Mouse (Mus musculus): ENCODE data around the gene Otogl. TPM values are rescaled to one million over a fixed set of nuclear protein-coding genes. Genes with fewer than 3 reads are reported as not detected.

Gene Otogl
- polyA plus RNA-seq, 1 experiment from 2014 or later: 0.01 TPM

DNA sequence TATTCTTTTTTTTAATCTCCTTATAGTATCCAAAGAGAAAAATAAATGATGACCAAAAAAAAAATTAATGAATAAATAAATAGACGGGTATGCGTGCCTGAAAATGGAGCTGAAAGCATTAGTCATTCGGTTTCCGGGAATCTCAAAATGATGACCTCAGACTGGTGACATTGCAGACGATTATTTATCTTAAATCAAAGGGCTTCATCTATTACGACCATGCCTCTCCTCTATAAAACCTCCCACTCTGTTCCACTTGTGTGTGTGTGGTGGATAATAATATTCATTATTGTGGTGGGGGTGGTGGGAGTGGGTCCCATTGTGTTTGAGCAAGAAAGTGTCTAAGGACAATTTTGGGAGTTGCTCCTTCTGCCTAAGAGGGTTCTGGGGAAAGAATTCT, 12.0 kb downstream of the Otogl start:
- no peak overlapping the region for H3K4me3 ChIP-seq (ENCODE audit: low read depth, low read length)
- H3K36me3 ChIP-seq (ENCODE audit: control insufficient read depth, insufficient read depth): no peaks in the 10 kb centered on the region
- ATAC-seq (ENCODE audit: low read depth): no peak
- no peaks in the 10 kb centered on the region for H3K4me1 ChIP-seq (ENCODE audit: control insufficient read depth, low read depth, low read length)
- H3K9me3 ChIP-seq (replicated peaks; ENCODE audit: control insufficient read depth, low read length): no peaks in the 10 kb centered on the region
- no peak overlapping the region for H3K27ac ChIP-seq (ENCODE audit: low read length)
- no peak overlapping the region for H3K9ac ChIP-seq (ENCODE audit: low read depth, low read length)
- WGBS (ENCODE audit: insufficient replicate concordance): 67% methylated on average over 6 of the region's 6 CpGs
- no peak overlapping the region for H3K4me2 ChIP-seq (ENCODE audit: low read depth, low read length)
- no peaks in the 10 kb centered on the region for H3K27me3 ChIP-seq (ENCODE audit: control insufficient read depth, insufficient read depth, low read depth, low read length)

DNA sequence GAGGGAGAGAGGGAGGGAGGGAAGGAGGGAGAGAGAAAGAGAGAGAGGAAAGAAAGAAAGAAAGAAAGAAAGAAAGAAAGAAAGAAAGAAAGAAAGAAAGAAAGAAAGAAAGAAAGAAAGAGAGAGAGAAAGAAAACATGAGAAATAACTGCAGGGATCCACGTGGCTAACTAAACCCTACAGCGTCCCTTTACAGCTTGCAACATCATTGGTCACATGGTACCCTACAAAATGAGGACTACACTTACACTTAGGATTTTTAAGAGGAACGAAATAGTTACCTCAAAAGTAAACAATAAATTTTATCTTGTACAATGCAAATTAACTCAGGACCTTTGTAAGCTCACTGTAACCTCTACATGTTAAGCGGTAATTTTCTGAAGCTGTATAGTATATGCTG, 15.8 kb downstream of the Otogl start:
- WGBS (ENCODE audit: insufficient replicate concordance): 65% methylated on average over 4 of the region's 4 CpGs
- no peaks in the 10 kb centered on the region for H3K9me3 ChIP-seq (replicated peaks; ENCODE audit: control insufficient read depth, low read length)
- no peak overlapping the region for H3K27ac ChIP-seq (ENCODE audit: low read length)
- no peaks in the 10 kb centered on the region for H3K4me1 ChIP-seq (ENCODE audit: control insufficient read depth, low read depth, low read length)
- no peaks in the 10 kb centered on the region for H3K36me3 ChIP-seq (ENCODE audit: control insufficient read depth, insufficient read depth)
- H3K4me3 ChIP-seq (ENCODE audit: low read depth, low read length): no peak overlapping the region
- H3K9ac ChIP-seq (ENCODE audit: low read depth, low read length): no peak overlapping the region
- ATAC-seq (ENCODE audit: low read depth): no peak
- no peaks in the 10 kb centered on the region for H3K27me3 ChIP-seq (ENCODE audit: control insufficient read depth, insufficient read depth, low read depth, low read length)
- no peak overlapping the region for H3K4me2 ChIP-seq (ENCODE audit: low read depth, low read length)

DNA sequence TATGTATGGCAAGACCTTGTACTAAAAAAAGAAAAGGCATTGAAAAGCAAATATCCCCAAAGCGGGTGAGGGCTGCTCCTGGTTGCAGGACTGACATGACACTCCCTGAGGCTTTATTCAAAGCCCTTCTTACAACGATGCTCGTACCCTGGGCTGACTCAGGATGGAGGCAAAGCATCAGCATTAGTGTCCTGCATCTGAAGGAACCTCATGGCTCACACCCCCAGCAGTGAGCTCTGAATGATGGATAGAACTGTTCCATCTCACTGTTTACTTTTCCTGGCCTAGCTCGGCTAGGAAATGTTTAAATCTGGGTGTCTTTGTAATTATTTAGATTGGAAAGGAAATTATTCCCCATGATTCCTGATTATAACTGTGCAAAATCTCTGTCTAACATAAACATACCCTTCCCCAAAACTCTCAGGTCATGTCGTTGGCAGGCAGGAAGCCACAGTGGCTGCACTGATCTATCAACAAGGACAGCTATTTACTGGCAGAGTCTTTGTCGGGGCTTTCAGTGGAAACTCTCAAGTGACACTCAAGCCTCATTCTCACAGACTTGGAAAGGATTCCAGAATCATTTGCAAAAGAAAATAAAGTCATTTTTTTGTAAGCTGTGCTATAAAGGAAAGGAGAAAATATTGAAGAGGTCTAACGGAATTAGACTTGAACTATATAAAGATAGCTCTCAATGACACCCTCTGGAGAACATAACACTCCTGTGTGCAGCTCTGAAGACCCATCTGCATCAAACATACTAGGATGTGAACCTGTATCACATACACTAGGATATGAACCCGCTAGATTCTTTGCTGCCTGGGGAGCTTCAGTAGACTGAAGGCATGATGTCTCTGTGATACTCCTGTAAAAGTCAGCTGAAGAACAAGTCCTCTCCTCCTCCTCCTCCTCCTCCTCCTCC, 17.0 kb downstream of the Otogl start:
- ATAC-seq (ENCODE audit: low read depth): no peak
- Histone ChIP-seq H3K36me3 (ENCODE audit: control insufficient read depth, insufficient read depth) (no peaks in the 10 kb centered on the region), H3K9ac (ENCODE audit: low read depth, low read length) (no peak overlapping the region), H3K4me3 (ENCODE audit: low read depth, low read length) (no peak overlapping the region), H3K4me1 (ENCODE audit: control insufficient read depth, low read depth, low read length) (no peaks in the 10 kb centered on the region), H3K9me3 (replicated peaks; ENCODE audit: control insufficient read depth, low read length) (no peaks in the 10 kb centered on the region), H3K27me3 (ENCODE audit: control insufficient read depth, insufficient read depth, low read depth, low read length) (no peaks in the 10 kb centered on the region), H3K4me2 (ENCODE audit: low read depth, low read length) (no peak overlapping the region), H3K27ac (ENCODE audit: low read length) (no peak overlapping the region)
- 38% methylated on average over 8 of the region's 8 CpGs for WGBS (ENCODE audit: insufficient replicate concordance)

DNA sequence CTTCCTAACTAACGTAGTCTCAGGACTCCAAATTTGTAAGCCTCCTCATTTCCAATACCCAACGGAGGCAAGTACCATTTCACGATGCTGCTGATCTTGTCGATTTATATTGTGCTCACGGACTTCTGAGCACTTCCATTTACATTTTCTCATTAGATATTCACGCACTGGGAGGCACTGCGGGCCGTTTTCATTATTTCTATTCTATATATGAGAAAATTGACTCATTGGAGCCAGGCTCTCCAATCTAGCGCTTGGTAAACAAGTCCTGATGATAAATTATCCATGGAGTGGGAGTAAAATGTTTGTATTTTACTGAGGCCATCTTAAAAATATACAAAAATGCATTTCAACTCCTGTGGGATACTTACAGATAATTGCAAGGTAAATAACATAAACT, 21.5 kb downstream of the Otogl start:
- Histone ChIP-seq H3K4me1 (ENCODE audit: control insufficient read depth, low read depth, low read length) (no peaks in the 10 kb centered on the region), H3K4me3 (ENCODE audit: low read depth, low read length) (no peak overlapping the region), H3K9ac (ENCODE audit: low read depth, low read length) (no peak overlapping the region), H3K4me2 (ENCODE audit: low read depth, low read length) (no peak overlapping the region), H3K36me3 (ENCODE audit: control insufficient read depth, insufficient read depth) (no peaks in the 10 kb centered on the region), H3K27ac (ENCODE audit: low read length) (no peak overlapping the region), H3K27me3 (ENCODE audit: control insufficient read depth, insufficient read depth, low read depth, low read length) (no peaks in the 10 kb centered on the region), H3K9me3 (replicated peaks; ENCODE audit: control insufficient read depth, low read length) (no peaks in the 10 kb centered on the region)
- 67% methylated on average over 9 of the region's 9 CpGs for WGBS (ENCODE audit: insufficient replicate concordance)
- ATAC-seq (ENCODE audit: low read depth): no peak

DNA sequence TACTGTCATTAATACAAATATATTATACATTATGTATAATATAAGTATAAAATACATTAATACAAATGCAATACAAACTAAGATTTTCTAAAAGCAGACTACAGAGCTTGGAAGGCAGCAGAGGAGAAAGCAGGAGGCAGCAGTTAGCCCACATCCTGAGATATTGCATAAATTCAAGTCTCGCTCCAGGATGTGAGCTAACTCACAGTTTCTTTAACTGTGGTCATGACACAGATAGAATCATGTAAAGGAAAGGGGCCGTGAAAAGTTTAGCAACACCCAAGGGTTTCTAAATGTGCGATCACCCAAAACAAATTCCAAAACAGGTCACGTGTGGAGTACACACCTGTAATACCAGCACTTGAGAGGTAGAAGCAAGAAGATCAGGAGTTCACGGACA, 39.4 kb downstream of the Otogl start:
- Histone ChIP-seq H3K27ac (ENCODE audit: low read length) (no peak overlapping the region), H3K36me3 (ENCODE audit: control insufficient read depth, insufficient read depth) (no peaks in the 10 kb centered on the region), H3K4me1 (ENCODE audit: control insufficient read depth, low read depth, low read length) (no peaks in the 10 kb centered on the region), H3K4me3 (ENCODE audit: low read depth, low read length) (no peak overlapping the region), H3K27me3 (ENCODE audit: control insufficient read depth, insufficient read depth, low read depth, low read length) (no peaks in the 10 kb centered on the region), H3K9me3 (replicated peaks; ENCODE audit: control insufficient read depth, low read length) (no peaks in the 10 kb centered on the region), H3K4me2 (ENCODE audit: low read depth, low read length) (no peak overlapping the region), H3K9ac (ENCODE audit: low read depth, low read length) (no peak overlapping the region)
- ATAC-seq (ENCODE audit: low read depth): peak; percentile 53; the same call in 1 of the 2 replicates
- WGBS (ENCODE audit: insufficient replicate concordance): 46% methylated on average over 5 of the region's 5 CpGs

DNA sequence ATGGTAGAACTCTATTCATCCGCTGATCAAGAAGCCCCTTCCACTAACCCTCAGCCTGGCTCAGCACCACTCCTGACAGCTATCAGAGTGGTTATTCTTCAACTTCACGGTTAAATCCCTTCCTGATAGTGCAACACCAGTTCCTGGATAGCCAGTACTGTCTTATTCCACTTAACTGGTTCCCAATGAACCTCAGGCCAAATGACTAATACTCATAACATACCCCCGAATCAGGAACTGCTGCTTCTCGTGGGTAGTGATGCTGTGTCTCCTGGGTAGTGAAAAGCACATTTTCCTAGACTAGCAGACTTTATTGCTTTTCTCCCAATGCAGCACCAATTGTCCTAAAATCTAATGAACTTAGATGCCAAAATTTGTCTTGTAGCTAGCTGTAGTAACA, 39.8 kb downstream of the Otogl start:
- no peaks in the 10 kb centered on the region for H3K9me3 ChIP-seq (replicated peaks; ENCODE audit: control insufficient read depth, low read length)
- H3K36me3 ChIP-seq (ENCODE audit: control insufficient read depth, insufficient read depth): no peaks in the 10 kb centered on the region
- no peaks in the 10 kb centered on the region for H3K4me1 ChIP-seq (ENCODE audit: control insufficient read depth, low read depth, low read length)
- H3K9ac ChIP-seq (ENCODE audit: low read depth, low read length): no peak overlapping the region
- no peaks in the 10 kb centered on the region for H3K27me3 ChIP-seq (ENCODE audit: control insufficient read depth, insufficient read depth, low read depth, low read length)
- ATAC-seq (ENCODE audit: low read depth): no peak
- no peak overlapping the region for H3K4me2 ChIP-seq (ENCODE audit: low read depth, low read length)
- 47% methylated on average over 4 of the region's 4 CpGs for WGBS (ENCODE audit: insufficient replicate concordance)
- no peak overlapping the region for H3K27ac ChIP-seq (ENCODE audit: low read length)
- H3K4me3 ChIP-seq (ENCODE audit: low read depth, low read length): no peak overlapping the region

DNA sequence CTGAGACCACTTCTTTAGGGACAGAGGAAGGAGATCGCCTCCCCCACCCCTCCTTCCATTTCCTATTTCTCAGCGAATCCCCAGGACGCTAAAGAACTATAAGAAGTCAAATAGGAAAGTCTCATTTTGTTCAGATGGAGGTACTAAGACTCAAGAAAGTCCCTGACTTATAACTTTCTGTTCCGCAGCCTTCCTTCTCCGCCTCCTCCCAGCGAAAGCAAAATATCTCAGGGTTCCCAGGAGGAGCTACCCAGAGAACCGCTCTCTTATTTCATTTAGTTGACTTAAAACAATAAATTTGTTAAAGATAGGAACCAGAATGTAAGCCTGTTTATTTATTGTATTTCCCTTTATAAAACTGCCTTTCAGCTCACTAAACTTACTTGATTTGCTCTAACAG, 41.4 kb downstream of the Otogl start:
- Histone ChIP-seq H3K4me3 (ENCODE audit: low read depth, low read length) (no peak overlapping the region), H3K27me3 (ENCODE audit: control insufficient read depth, insufficient read depth, low read depth, low read length) (no peaks in the 10 kb centered on the region), H3K9me3 (replicated peaks; ENCODE audit: control insufficient read depth, low read length) (no peaks in the 10 kb centered on the region), H3K9ac (ENCODE audit: low read depth, low read length) (no peak overlapping the region), H3K4me1 (ENCODE audit: control insufficient read depth, low read depth, low read length) (no peaks in the 10 kb centered on the region), H3K4me2 (ENCODE audit: low read depth, low read length) (no peak overlapping the region), H3K36me3 (ENCODE audit: control insufficient read depth, insufficient read depth) (no peaks in the 10 kb centered on the region), H3K27ac (ENCODE audit: low read length) (no peak overlapping the region)
- ATAC-seq (ENCODE audit: low read depth): no peak
- 70% methylated on average over 7 of the region's 7 CpGs for WGBS (ENCODE audit: insufficient replicate concordance)

DNA sequence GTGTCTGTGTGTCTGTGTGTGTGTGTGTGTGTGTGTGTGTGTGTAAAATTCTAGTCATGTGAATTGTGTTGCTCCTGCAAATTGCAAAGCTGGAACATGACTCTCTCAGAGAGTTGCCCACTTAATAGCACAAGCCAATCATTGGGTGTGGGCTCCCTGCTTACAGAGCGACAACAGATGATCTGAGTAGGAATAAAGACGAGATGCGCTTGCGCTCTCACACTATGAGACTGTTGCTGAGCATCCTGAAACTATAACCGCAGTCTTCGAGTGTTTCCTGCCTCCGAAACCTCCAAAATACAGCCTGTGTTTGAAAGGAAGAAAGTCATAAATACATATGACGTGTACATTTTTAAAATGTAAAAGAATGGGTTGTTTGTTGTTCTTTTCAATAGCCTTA, 43.0 kb downstream of the Otogl start:
- Histone ChIP-seq H3K4me2 (ENCODE audit: low read depth, low read length) (no peak overlapping the region), H3K4me1 (ENCODE audit: control insufficient read depth, low read depth, low read length) (no peaks in the 10 kb centered on the region), H3K9ac (ENCODE audit: low read depth, low read length) (no peak overlapping the region), H3K27me3 (ENCODE audit: control insufficient read depth, insufficient read depth, low read depth, low read length) (no peaks in the 10 kb centered on the region), H3K36me3 (ENCODE audit: control insufficient read depth, insufficient read depth) (no peaks in the 10 kb centered on the region), H3K4me3 (ENCODE audit: low read depth, low read length) (no peak overlapping the region), H3K9me3 (replicated peaks; ENCODE audit: control insufficient read depth, low read length) (no peaks in the 10 kb centered on the region), H3K27ac (ENCODE audit: low read length) (no peak overlapping the region)
- WGBS (ENCODE audit: insufficient replicate concordance): 77% methylated on average over 8 of the region's 8 CpGs
- no peak for ATAC-seq (ENCODE audit: low read depth)

DNA sequence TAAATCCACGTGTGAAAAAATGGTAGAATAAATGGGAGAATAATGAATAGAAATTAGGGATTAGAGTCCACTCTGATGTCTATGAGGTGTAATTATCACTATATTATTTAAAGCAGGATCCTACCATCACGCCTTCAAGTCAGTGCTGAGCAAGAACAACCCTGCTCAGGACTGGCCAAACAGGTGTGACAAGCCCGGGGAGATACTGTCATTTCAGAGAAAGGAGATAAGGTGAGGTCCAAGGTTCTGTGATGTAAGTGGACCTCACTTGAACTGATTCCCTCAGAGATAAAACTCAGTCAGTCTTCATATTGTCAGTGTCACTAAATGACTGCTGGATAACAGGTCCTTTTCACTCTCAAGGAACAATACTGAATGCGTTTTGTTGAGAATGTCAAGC, 44.5 kb downstream of the Otogl start:
- Histone ChIP-seq H3K9me3 (replicated peaks; ENCODE audit: control insufficient read depth, low read length) (no peaks in the 10 kb centered on the region), H3K9ac (ENCODE audit: low read depth, low read length) (no peak overlapping the region), H3K27me3 (ENCODE audit: control insufficient read depth, insufficient read depth, low read depth, low read length) (no peaks in the 10 kb centered on the region), H3K4me2 (ENCODE audit: low read depth, low read length) (no peak overlapping the region), H3K27ac (ENCODE audit: low read length) (no peak overlapping the region), H3K36me3 (ENCODE audit: control insufficient read depth, insufficient read depth) (no peaks in the 10 kb centered on the region), H3K4me1 (ENCODE audit: control insufficient read depth, low read depth, low read length) (no peaks in the 10 kb centered on the region), H3K4me3 (ENCODE audit: low read depth, low read length) (no peak overlapping the region)
- ATAC-seq (ENCODE audit: low read depth): no peak
- WGBS (ENCODE audit: insufficient replicate concordance): 52% methylated on average over 4 of the region's 4 CpGs

All from liver, embryonic 16.5 days (tissue).